Mouse (Mus musculus) bone marrow, adult 2 months (tissue): Measurements from ENCODE around the gene Txndc8.

Experiments
- CTCF ChIP-seq: fragments of 200-500 bp; IDR thresholded peaks from 2 replicates; pipeline ENCODE4 v1.5.1; 2011; ENCODE audit warnings: low read length, control low read depth; ENCODE audit not compliant: control insufficient read depth, insufficient read depth
- POLR2A ChIP-seq: fragments of 200-500 bp; IDR thresholded peaks from 2 replicates; pipeline ENCODE4 v1.6.1; 2011; ENCODE audit warnings: low read depth, mild to moderate bottlenecking, control low read depth, low read length, borderline replicate concordance; ENCODE audit not compliant: control insufficient read depth

DNA sequence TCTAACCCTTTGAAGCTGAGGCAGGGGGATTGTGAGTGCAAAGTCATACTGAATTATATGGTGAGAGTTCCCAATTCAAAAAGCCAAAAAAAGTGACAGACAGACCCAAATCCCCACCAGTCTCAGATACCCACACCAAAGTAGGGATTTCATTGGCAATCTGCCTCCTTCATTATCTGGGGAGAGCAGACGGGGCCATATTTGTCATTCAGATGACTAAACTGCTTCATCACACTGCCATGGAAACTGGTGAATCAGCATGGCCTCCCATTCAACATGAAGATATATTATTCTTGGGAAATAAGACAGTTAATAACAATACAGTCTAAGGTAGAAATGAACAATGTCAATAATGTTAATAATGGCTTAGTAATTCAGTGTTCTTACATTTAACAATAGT lies 44.8 kb downstream of the Txndc8 start:
- no peak for TF ChIP-seq CTCF
- TF ChIP-seq POLR2A, result no peak
